Mouse (Mus musculus) kidney, adult 9 months (tissue): Measurements from ENCODE around the gene Rnft1.
"Not testable (repeated sequence)": the region's sequence is repeated elsewhere in the genome, so short reads cannot be mapped to it uniquely, and the experiment has no call there.

Source experiments
- DNase-seq: peaks from one replicate; pipeline ENCODE4 v3.0.0; 2022

Rnft1 gene

GRCm38 (mm10) chr11:86527528-86527927, 43.1 kb downstream of the Rnft1 start:
- DNase-seq, result peak; percentile 65

- DNase-seq, result peak; percentile 29
Observed at GRCm38 (mm10) chr11:86532834-86533233, 48.4 kb downstream of the Rnft1 start.

GRCm38 (mm10) chr11:86533302-86533701, 48.8 kb downstream of the Rnft1 start:
- DNase-seq, result not testable (repeated sequence)

- no peak for DNase-seq
Observed at GRCm38 (mm10) chr11:86534201-86534910, 49.9 kb downstream of the Rnft1 start.

- no peak for DNase-seq
Observed at GRCm38 (mm10) chr11:86538786-86539185, 54.3 kb downstream of the Rnft1 start.

GRCm38 (mm10) chr11:86539716-86540475, 55.4 kb downstream of the Rnft1 start:
- no peak for DNase-seq

- DNase-seq, result no peak
Observed at GRCm38 (mm10) chr11:86540476-86540845, 56.0 kb downstream of the Rnft1 start.

GRCm38 (mm10) chr11:86542851-86543250, 58.4 kb downstream of the Rnft1 start:
- DNase-seq, result no peak

GRCm38 (mm10) chr11:86543960-86544638, 59.6 kb downstream of the Rnft1 start:
- DNase-seq, result peak; percentile 45

- peak; percentile 100 for DNase-seq
Observed at GRCm38 (mm10) chr11:86544639-86545299, 60.3 kb downstream of the Rnft1 start, which contains the start of the genes Rps6kb1 and Tubd1. TSS of gene Rps6kb1 (minus strand) at chr11:86544805. TSS of gene Tubd1 (plus strand) at chr11:86544991.

GRCm38 (mm10) chr11:86545556-86545955, 61.1 kb downstream of the Rnft1 start:
- no peak for DNase-seq

- no peak for DNase-seq
Observed at GRCm38 (mm10) chr11:86547412-86547811, 63.0 kb downstream of the Rnft1 start.
